Mouse (Mus musculus) hindbrain, embryonic 15.5 days (tissue): ENCODE measurements around the gene Hexa. TPM values are rescaled to one million over a fixed set of nuclear protein-coding genes. Genes with fewer than 3 reads are reported as not detected.

Experiments
- ATAC-seq: fragments of 200-750 bp; cut with Nextera tagmentation; 2 replicates; pipeline ENCODE4 v1.8.0; 2017; ENCODE audit warnings: low read depth, moderate number of reproducible peaks, moderate TSS enrichment; ENCODE audit not compliant: low FRiP score
- H3K27ac ChIP-seq: fragments of 300-500 bp; sonication (generic); replicated peaks from 2 replicates; pipeline ENCODE4 v1.5.1; 2015; ENCODE audit warnings: mild to moderate bottlenecking, inconsistent platforms
- H3K27me3 ChIP-seq: fragments of 300-500 bp; sonication (generic); 2 replicates; pipeline ENCODE4 v1.6.1; 2015; ENCODE audit warnings: control low read depth, inconsistent platforms
- H3K36me3 ChIP-seq: fragments of 300-500 bp; sonication (generic); 2 replicates; pipeline ENCODE4 v1.6.1; 2015; ENCODE audit warnings: control low read depth, inconsistent platforms
- H3K4me1 ChIP-seq: fragments of 300-500 bp; sonication (generic); replicated peaks from 2 replicates; pipeline ENCODE4 v1.6.1; 2015; ENCODE audit warnings: control low read depth, inconsistent platforms
- H3K4me2 ChIP-seq: fragments of 300-500 bp; sonication (generic); 2 replicates; pipeline ENCODE4 v1.6.1; 2015; ENCODE audit warnings: moderate library complexity, mild to moderate bottlenecking, inconsistent platforms
- H3K4me3 ChIP-seq: fragments of 300-500 bp; sonication (generic); 2 replicates; pipeline ENCODE4 v1.5.1; 2015; ENCODE audit warnings: mild to moderate bottlenecking, inconsistent platforms
- H3K9ac ChIP-seq: fragments of 300-500 bp; sonication (generic); 2 replicates; pipeline ENCODE4 v1.6.1; 2015; ENCODE audit warnings: inconsistent platforms
- H3K9me3 ChIP-seq: fragments of 300-500 bp; sonication (generic); 2 replicates; pipeline ENCODE4 v1.6.1; 2016; ENCODE audit warnings: control low read depth, inconsistent platforms
- WGBS: fragments of 180-500 bp; shearing (Covaris S2); methylation state at CpG from one replicate; pipeline ENCODE4 v1.1.7; 2015; 5-methylcytosine and 5-hydroxymethylcytosine counted together
- polyA plus RNA-seq: library from polyadenylated mRNA; unstranded; fragments of >200 nt; fragmentation: Nextera tagmentation; extraction: Ambion mirVana; gene quantifications from 2 replicates; pipeline ENCODE4 v1.2.1, GENCODE M21; 2015

Hexa gene
- 61.2 and 64.2 TPM in 2 replicates for polyA plus RNA-seq

GRCm38 (mm10) chr9:59539441-59540137, at the start of gene Hexa, which contains the start of gene Tmem202:
Gene Hexa, plus strand, starts transcription at chr9:59539540.
Gene Tmem202, minus strand, starts transcription at chr9:59539847.
- peak; percentile 93 for ATAC-seq
- 2% methylated on average over 55 of the region's 55 CpGs for WGBS
- H3K27me3 ChIP-seq = no peaks in the 10 kb centered on the region
- peak within 1 kb of the TSS; percentile 88 for H3K4me3 ChIP-seq
- peaks cover 27% of the 10 kb centered on the region for H3K4me1 ChIP-seq
- peak within 1 kb of the TSS; percentile 80 for H3K4me2 ChIP-seq
- H3K36me3 ChIP-seq = no peaks in the 10 kb centered on the region
- H3K9me3 ChIP-seq = no peaks in the 10 kb centered on the region
- peak within 1 kb of the TSS; percentile 64; the same call in 1 of the 2 replicates for H3K27ac ChIP-seq
- H3K9ac ChIP-seq = peak within 1 kb of the TSS; percentile 89

GRCm38 (mm10) chr9:59508146-59508545, 31.2 kb upstream of the Hexa start:
- Histone ChIP-seq H3K27me3 (no peaks in the 10 kb centered on the region), H3K36me3 (no peaks in the 10 kb centered on the region), H3K4me2 (no peak overlapping the region), H3K4me1 (no peaks in the 10 kb centered on the region), H3K9ac (no peak overlapping the region), H3K9me3 (no peaks in the 10 kb centered on the region), H3K4me3 (no peak overlapping the region), H3K27ac (no peak overlapping the region)
- no peak for ATAC-seq
- WGBS = 85% methylated on average over 1 of the region's 1 CpGs

- WGBS = 53% methylated on average over 4 of the region's 4 CpGs
- Histone ChIP-seq H3K9me3 (no peaks in the 10 kb centered on the region), H3K9ac (no peak overlapping the region), H3K27me3 (no peaks in the 10 kb centered on the region), H3K27ac (no peak overlapping the region), H3K36me3 (no peaks in the 10 kb centered on the region), H3K4me3 (no peak overlapping the region), H3K4me1 (no peaks in the 10 kb centered on the region), H3K4me2 (no peak overlapping the region)
- no peak for ATAC-seq
Measured at GRCm38 (mm10) chr9:59512381-59512780, 27.0 kb upstream of the Hexa start.

- Histone ChIP-seq H3K4me3 (no peak overlapping the region), H3K4me1 (no peaks in the 10 kb centered on the region), H3K27ac (no peak overlapping the region), H3K9me3 (no peaks in the 10 kb centered on the region), H3K4me2 (no peak overlapping the region), H3K27me3 (no peaks in the 10 kb centered on the region), H3K9ac (no peak overlapping the region), H3K36me3 (no peaks in the 10 kb centered on the region)
- WGBS = 79% methylated on average over 3 of the region's 3 CpGs
- ATAC-seq = no peak
Measured at GRCm38 (mm10) chr9:59515069-59515468, 24.3 kb upstream of the Hexa start.

GRCm38 (mm10) chr9:59517127-59517526, 22.2 kb upstream of the Hexa start:
- ATAC-seq = no peak
- Histone ChIP-seq H3K36me3 (no peaks in the 10 kb centered on the region), H3K27ac (no peak overlapping the region), H3K4me2 (no peak overlapping the region), H3K4me1 (no peaks in the 10 kb centered on the region), H3K9ac (no peak overlapping the region), H3K27me3 (no peaks in the 10 kb centered on the region), H3K4me3 (no peak overlapping the region), H3K9me3 (no peaks in the 10 kb centered on the region)
- 59% methylated on average over 7 of the region's 7 CpGs for WGBS

GRCm38 (mm10) chr9:59518976-59519375, 20.4 kb upstream of the Hexa start:
- ATAC-seq = no peak
- H3K4me2 ChIP-seq = no peak overlapping the region
- WGBS = 72% methylated on average over 5 of the region's 5 CpGs
- no peak overlapping the region for H3K9ac ChIP-seq
- H3K27me3 ChIP-seq = no peaks in the 10 kb centered on the region
- no peaks in the 10 kb centered on the region for H3K4me1 ChIP-seq
- H3K4me3 ChIP-seq = no peak overlapping the region
- no peak overlapping the region for H3K27ac ChIP-seq
- H3K9me3 ChIP-seq = no peaks in the 10 kb centered on the region
- H3K36me3 ChIP-seq = no peaks in the 10 kb centered on the region

- Histone ChIP-seq H3K36me3 (no peaks in the 10 kb centered on the region), H3K9me3 (no peaks in the 10 kb centered on the region), H3K4me1 (no peaks in the 10 kb centered on the region), H3K4me2 (no peak overlapping the region), H3K27me3 (no peaks in the 10 kb centered on the region), H3K4me3 (no peak overlapping the region), H3K27ac (no peak overlapping the region), H3K9ac (no peak overlapping the region)
- ATAC-seq = no peak
- 89% methylated on average over 2 of the region's 2 CpGs for WGBS
Measured at GRCm38 (mm10) chr9:59519396-59519795, 19.9 kb upstream of the Hexa start.

GRCm38 (mm10) chr9:59522906-59523305, 16.4 kb upstream of the Hexa start:
- no peak for ATAC-seq
- Histone ChIP-seq H3K36me3 (no peaks in the 10 kb centered on the region), H3K4me1 (no peaks in the 10 kb centered on the region), H3K27ac (no peak overlapping the region), H3K4me3 (no peak overlapping the region), H3K4me2 (no peak overlapping the region), H3K9ac (no peak overlapping the region), H3K9me3 (no peaks in the 10 kb centered on the region), H3K27me3 (no peaks in the 10 kb centered on the region)
- 63% methylated on average over 4 of the region's 4 CpGs for WGBS

- Histone ChIP-seq H3K36me3 (no peaks in the 10 kb centered on the region), H3K27me3 (no peaks in the 10 kb centered on the region), H3K9ac (no peak overlapping the region), H3K4me2 (no peak overlapping the region), H3K27ac (no peak overlapping the region), H3K4me3 (no peak overlapping the region), H3K9me3 (no peaks in the 10 kb centered on the region), H3K4me1 (no peaks in the 10 kb centered on the region)
- WGBS = 90% methylated on average over 6 of the region's 6 CpGs
- ATAC-seq = no peak
Measured at GRCm38 (mm10) chr9:59526727-59527126, 12.6 kb upstream of the Hexa start.

GRCm38 (mm10) chr9:59527580-59527979, 11.8 kb upstream of the Hexa start:
- H3K4me2 ChIP-seq = no peak overlapping the region
- H3K4me3 ChIP-seq = no peak overlapping the region
- H3K4me1 ChIP-seq = no peaks in the 10 kb centered on the region
- no peak for ATAC-seq
- no peaks in the 10 kb centered on the region for H3K36me3 ChIP-seq
- no peaks in the 10 kb centered on the region for H3K27me3 ChIP-seq
- WGBS = 90% methylated on average over 3 of the region's 3 CpGs
- no peaks in the 10 kb centered on the region for H3K9me3 ChIP-seq
- no peak overlapping the region for H3K27ac ChIP-seq
- no peak overlapping the region for H3K9ac ChIP-seq

- Histone ChIP-seq H3K4me1 (no peaks in the 10 kb centered on the region), H3K9me3 (no peaks in the 10 kb centered on the region), H3K27ac (no peak overlapping the region), H3K36me3 (no peaks in the 10 kb centered on the region), H3K4me3 (no peak overlapping the region), H3K4me2 (no peak overlapping the region), H3K9ac (no peak overlapping the region), H3K27me3 (no peaks in the 10 kb centered on the region)
- ATAC-seq = no peak
- WGBS = 87% methylated on average over 2 of the region's 2 CpGs
Measured at GRCm38 (mm10) chr9:59528274-59528673, 11.1 kb upstream of the Hexa start.

GRCm38 (mm10) chr9:59531645-59532044, 7.7 kb upstream of the Hexa start:
- Histone ChIP-seq H3K27me3 (no peaks in the 10 kb centered on the region), H3K9ac (no peak overlapping the region), H3K4me1 (no peaks in the 10 kb centered on the region), H3K4me2 (no peak overlapping the region), H3K4me3 (no peak overlapping the region), H3K9me3 (no peaks in the 10 kb centered on the region), H3K27ac (no peak overlapping the region), H3K36me3 (no peaks in the 10 kb centered on the region)
- WGBS = 36% methylated on average over 5 of the region's 5 CpGs
- no peak for ATAC-seq

- Histone ChIP-seq H3K9me3 (no peaks in the 10 kb centered on the region), H3K27ac (no peak overlapping the region), H3K27me3 (no peaks in the 10 kb centered on the region), H3K4me2 (no peak overlapping the region), H3K36me3 (no peaks in the 10 kb centered on the region), H3K9ac (no peak overlapping the region), H3K4me3 (no peak overlapping the region), H3K4me1 (no peaks in the 10 kb centered on the region)
- 86% methylated on average over 2 of the region's 2 CpGs for WGBS
- no peak for ATAC-seq
Measured at GRCm38 (mm10) chr9:59533422-59533821, 5.9 kb upstream of the Hexa start.
